In genomic region chr12:30726747-30727146, GRCm38 (mm10) we compare ENCODE assay signal across 20 mouse cellular contexts.
A peak's percentile ranks its signal among the peaks of the same experiment; 100 is the strongest.
DNase-seq lines count a peak whose midpoint lies in the region; ATAC-seq and TF ChIP-seq lines count a peak whose summit lies in the region.
"Had no signal": no experiment of that assay in that cellular context is flagged by ENCODE, and none has a peak within 500 bp of the region (broad histone marks: within the 10 kb centered on the region; RNA-seq: fewer than 3 reads in every experiment).

No protein-coding gene starts in this region.

- H3K4me3 ChIP-seq in hindbrain, postnatal 0 days (ENCODE audit: low read length) = no peak overlapping the region
- H3K4me3 ChIP-seq in hindbrain, embryonic 14.5 days (replicated peaks; ENCODE audit: low read length) = no peak overlapping the region
- H3K4me3 ChIP-seq in neural tube, embryonic 12.5 days = no peak overlapping the region
- H3K4me3 ChIP-seq: forebrain, embryonic 13.5 days; limb, embryonic 10.5 days; stomach, embryonic 15.5 days had no signal

- no peaks in the 10 kb centered on the region for H3K9me3 ChIP-seq in hindbrain, postnatal 0 days (ENCODE audit: low read length)
- no peaks in the 10 kb centered on the region for H3K9me3 ChIP-seq in hindbrain, embryonic 14.5 days (ENCODE audit: control insufficient read depth, low read length)
- no peaks in the 10 kb centered on the region for H3K9me3 ChIP-seq in neural tube, embryonic 12.5 days
- H3K9me3 ChIP-seq: forebrain, embryonic 13.5 days; limb, embryonic 10.5 days; stomach, embryonic 15.5 days had no signal

- peak; percentile 16 for DNase-seq in adrenal gland, postnatal 14 days
- no peak for DNase-seq in adrenal gland, postnatal 10 days
- DNase-seq in hindbrain, postnatal 0 days (ENCODE audit: low spot score) = peak; percentile 7
- DNase-seq in hindbrain, embryonic 14.5 days (ENCODE audit: low spot score) = no peak
- no peak for DNase-seq in neural tube, embryonic 10.5 days (ENCODE audit: extremely low spot score, low spot score)
- DNase-seq in testis, postnatal 10 days (ENCODE audit: low spot score) = no peak
- DNase-seq in ovary, postnatal 36 days (ENCODE audit: low spot score) = no peak
- DNase-seq: cerebellum, adult 11-12 months; cerebellum, postnatal 36 days; heart, adult 18-20 months; layer of hippocampus, postnatal 36 days; lung, adult 2 months; lung, postnatal 4 days; spleen, adult 18-20 months had no signal

- no peak for TF ChIP-seq CTCF in hindbrain, postnatal 0 days (IDR thresholded peaks at IDR 0.05; ENCODE audit: low read depth)

- H3K9ac ChIP-seq in hindbrain, postnatal 0 days (replicated peaks; ENCODE audit: low read length) = no peak overlapping the region
- H3K9ac ChIP-seq in hindbrain, embryonic 14.5 days = no peak overlapping the region
- no peak overlapping the region for H3K9ac ChIP-seq in neural tube, embryonic 12.5 days
- H3K9ac ChIP-seq: forebrain, embryonic 13.5 days; stomach, embryonic 15.5 days had no signal

- 65% methylated on average over 4 of the region's 4 CpGs for WGBS in hindbrain, postnatal 0 days
- WGBS in hindbrain, embryonic 14.5 days = 69% methylated on average over 4 of the region's 4 CpGs
- 65% methylated on average over 4 of the region's 4 CpGs for WGBS in neural tube, embryonic 12.5 days

- no peaks in the 10 kb centered on the region for H3K27me3 ChIP-seq in hindbrain, postnatal 0 days (ENCODE audit: insufficient read depth, low read length)
- H3K27me3 ChIP-seq in hindbrain, embryonic 14.5 days (ENCODE audit: control insufficient read depth, insufficient read depth, low read length) = no peaks in the 10 kb centered on the region
- no peaks in the 10 kb centered on the region for H3K27me3 ChIP-seq in neural tube, embryonic 12.5 days (replicated peaks)
- H3K27me3 ChIP-seq: forebrain, embryonic 13.5 days; stomach, embryonic 15.5 days had no signal

- H3K27ac ChIP-seq in hindbrain, postnatal 0 days = no peak overlapping the region
- no peak overlapping the region for H3K27ac ChIP-seq in hindbrain, embryonic 14.5 days
- no peak overlapping the region for H3K27ac ChIP-seq in neural tube, embryonic 12.5 days
- H3K27ac ChIP-seq: forebrain, embryonic 13.5 days; limb, embryonic 10.5 days; stomach, embryonic 15.5 days had no signal

- ATAC-seq in hindbrain, postnatal 0 days = no peak
- ATAC-seq in hindbrain, embryonic 14.5 days (ENCODE audit: low FRiP score) = no peak
- peak; percentile 58; the same call in 1 of the 2 replicates for ATAC-seq in neural tube, embryonic 12.5 days (ENCODE audit: low FRiP score, low read depth)
- ATAC-seq: forebrain, embryonic 13.5 days had no signal

- no peak overlapping the region for H3K4me2 ChIP-seq in hindbrain, postnatal 0 days (ENCODE audit: low read depth, low read length)
- no peak overlapping the region for H3K4me2 ChIP-seq in hindbrain, embryonic 14.5 days (replicated peaks)
- H3K4me2 ChIP-seq in neural tube, embryonic 12.5 days (replicated peaks) = no peak overlapping the region
- H3K4me2 ChIP-seq: forebrain, embryonic 13.5 days; liver, embryonic 11.5 days; midbrain, embryonic 11.5 days; stomach, embryonic 15.5 days had no signal

- no peaks in the 10 kb centered on the region for H3K4me1 ChIP-seq in hindbrain, postnatal 0 days (ENCODE audit: insufficient read depth, low read length)
- H3K4me1 ChIP-seq in hindbrain, embryonic 14.5 days (replicated peaks; ENCODE audit: control insufficient read depth, insufficient read depth, low read length) = 0 out of 2 replicates have a peak, but pooled peaks cover 4% of the 10 kb centered on the region
- H3K4me1 ChIP-seq in neural tube, embryonic 12.5 days = no peaks in the 10 kb centered on the region
- H3K4me1 ChIP-seq: forebrain, embryonic 13.5 days; limb, embryonic 10.5 days; stomach, embryonic 15.5 days had no signal

- H3K36me3 ChIP-seq in hindbrain, postnatal 0 days (ENCODE audit: insufficient read depth, low read length) = no peaks in the 10 kb centered on the region
- H3K36me3 ChIP-seq in hindbrain, embryonic 14.5 days (replicated peaks; ENCODE audit: control insufficient read depth, insufficient read depth) = no peaks in the 10 kb centered on the region
- H3K36me3 ChIP-seq in neural tube, embryonic 12.5 days = no peaks in the 10 kb centered on the region
- H3K36me3 ChIP-seq: limb, embryonic 10.5 days; stomach, embryonic 15.5 days had no signal

Comparison
In these comparisons a context has a peak if more than half of its experiments do, and no peak if none do; other contexts are left out.
1. DNase-seq: peak in adrenal gland, postnatal 14 days (single experiment) and hindbrain, postnatal 0 days (single experiment); none in adrenal gland, postnatal 10 days (single experiment), hindbrain, embryonic 14.5 days (single experiment), neural tube, embryonic 10.5 days (single experiment), testis, postnatal 10 days (single experiment) and ovary, postnatal 36 days (single experiment).